ENCODE assay signal across 11 mouse cellular contexts in genomic region chr15:80915850-80916249, GRCm38 (mm10). TPM values are rescaled to one million over a fixed set of nuclear protein-coding genes. Genes with fewer than 3 reads are reported as not detected.
DNase-seq lines count a peak whose midpoint lies in the region; ATAC-seq and TF ChIP-seq lines count a peak whose summit lies in the region.
"Had no signal": no experiment of that assay in that cellular context is flagged by ENCODE, and none has a peak within 500 bp of the region (broad histone marks: within the 10 kb centered on the region; RNA-seq: fewer than 3 reads in every experiment).

No protein-coding gene starts in this region.

- no peak overlapping the region for H3K27ac ChIP-seq in midbrain, embryonic 14.5 days (replicated peaks; ENCODE audit: low read depth, low read length)
- no peak overlapping the region for H3K27ac ChIP-seq in midbrain, embryonic 15.5 days
- H3K27ac ChIP-seq in gastrocnemius, adult 2 months = no peak overlapping the region
- H3K27ac ChIP-seq: forebrain, embryonic 12.5 days; liver, embryonic 14.5 days had no signal

- intact Hi-C loops in gastrocnemius, adult 2 months (cut with DNase I) = no loop called here

- 79% methylated on average over 2 of the region's 2 CpGs for WGBS in midbrain, embryonic 14.5 days
- WGBS in midbrain, embryonic 15.5 days = 64% methylated on average over 2 of the region's 2 CpGs

- H3K4me1 ChIP-seq in midbrain, embryonic 14.5 days (ENCODE audit: control insufficient read depth, insufficient read depth, low read length) = no peaks in the 10 kb centered on the region
- H3K4me1 ChIP-seq in midbrain, embryonic 15.5 days = no peaks in the 10 kb centered on the region
- H3K4me1 ChIP-seq: forebrain, embryonic 12.5 days had no signal

- no peak overlapping the region for H3K4me3 ChIP-seq in midbrain, embryonic 14.5 days (replicated peaks; ENCODE audit: low read depth, low read length)
- no peak overlapping the region for H3K4me3 ChIP-seq in midbrain, embryonic 15.5 days
- no peak overlapping the region for H3K4me3 ChIP-seq in gastrocnemius, adult 2 months
- H3K4me3 ChIP-seq: forebrain, embryonic 12.5 days had no signal

- no peaks in the 10 kb centered on the region for H3K27me3 ChIP-seq in midbrain, embryonic 14.5 days (ENCODE audit: control insufficient read depth, insufficient read depth, low read length)
- H3K27me3 ChIP-seq in midbrain, embryonic 15.5 days (replicated peaks) = no peaks in the 10 kb centered on the region
- H3K27me3 ChIP-seq: forebrain, embryonic 12.5 days had no signal

- no peak for TF ChIP-seq CTCF in gastrocnemius, adult 2 months (IDR thresholded peaks at IDR 0.05)

- no peaks in the 10 kb centered on the region for H3K9me3 ChIP-seq in midbrain, embryonic 14.5 days (ENCODE audit: control insufficient read depth, low read length)
- no peaks in the 10 kb centered on the region for H3K9me3 ChIP-seq in midbrain, embryonic 15.5 days
- H3K9me3 ChIP-seq: forebrain, embryonic 12.5 days had no signal

- peaks cover 94% of the 10 kb centered on the region for H3K36me3 ChIP-seq in midbrain, embryonic 14.5 days (ENCODE audit: control insufficient read depth, insufficient read depth, low read length)
- peaks cover 64% of the 10 kb centered on the region for H3K36me3 ChIP-seq in midbrain, embryonic 15.5 days (replicated peaks)

- ATAC-seq in cerebellum, adult (ENCODE audit: insufficient number of reproducible peaks, low FRiP score, low TSS enrichment) = no peak
- ATAC-seq in midbrain, embryonic 14.5 days (ENCODE audit: low FRiP score, low TSS enrichment) = no peak
- ATAC-seq in midbrain, embryonic 15.5 days (replicated peaks) = no peak
- ATAC-seq: midbrain, embryonic 16.5 days had no signal

- DNase-seq in cerebellum, postnatal 25 days = peak; percentile 41 to 59
- peak; percentile 15 for DNase-seq in midbrain, embryonic 14.5 days
- peak; percentile 59 to 61 for DNase-seq in kidney, adult 8-10 months
- peak; percentile 58 for DNase-seq in lung, postnatal 25 days (ENCODE audit: low spot score)
- no peak for DNase-seq in urinary bladder, adult 18-20 months (ENCODE audit: low spot score in 2 of 2)
- no peak for DNase-seq in gastrocnemius, adult 2 months

- H3K9ac ChIP-seq in midbrain, embryonic 14.5 days (replicated peaks; ENCODE audit: low read length) = no peak overlapping the region
- no peak overlapping the region for H3K9ac ChIP-seq in midbrain, embryonic 15.5 days
- H3K9ac ChIP-seq: forebrain, embryonic 12.5 days; liver, embryonic 14.5 days had no signal

- no peak overlapping the region for H3K4me2 ChIP-seq in midbrain, embryonic 14.5 days (ENCODE audit: low read length)
- H3K4me2 ChIP-seq in midbrain, embryonic 15.5 days = no peak overlapping the region
- H3K4me2 ChIP-seq: forebrain, embryonic 12.5 days had no signal

RNA-seq across cellular contexts. Expression of gene Adsl, which starts 32.4 kb away (rescaled TPM):
- 81.6 and 90.4 TPM in 2 replicates for polyA plus RNA-seq in midbrain, embryonic 14.5 days (2014; fragmentation: Nextera tagmentation; extraction: Ambion mirVana)
- 98.7 and 104 TPM in 2 replicates for polyA plus RNA-seq in midbrain, embryonic 15.5 days (2015; fragmentation: Nextera tagmentation; extraction: Ambion mirVana)
- 100 to 1,000 TPM; 173 to 178 TPM for total RNA-seq in gastrocnemius, adult 2 months (2021)

Comparison
In these comparisons a context has a peak if more than half of its experiments do, and no peak if none do; other contexts are left out.
1. DNase-seq: peak in cerebellum, postnatal 25 days (2 of 2), midbrain, embryonic 14.5 days (single experiment), kidney, adult 8-10 months (2 of 2) and lung, postnatal 25 days (single experiment); none in urinary bladder, adult 18-20 months (0 of 2) and gastrocnemius, adult 2 months (single experiment).